Mouse (Mus musculus): ENCODE results near the gene Polr2h. TPM values are rescaled to one million over a fixed set of nuclear protein-coding genes. Genes with fewer than 3 reads are reported as not detected.

Gene Polr2h
- total and polyA plus RNA-seq, 3 experiments: 6.1 to 95.7 (median 17.5) TPM

GRCm38 (mm10) chr16:20732251-20732924 lies 14.9 kb downstream of the Polr2h start:
- no peak for DNase-seq (ENCODE audit: low spot score)
- no peak overlapping the region for H3K4me3 ChIP-seq (ENCODE audit: low read depth, low read length)
- H3K9me3 ChIP-seq (replicated peaks): no peaks in the 10 kb centered on the region
- no peaks in the 10 kb centered on the region for H3K36me3 ChIP-seq (replicated peaks)
- ATAC-seq (ENCODE audit: extremely low read depth, insufficient number of reproducible peaks, low FRiP score, poor library complexity, severe bottlenecking): no peak
- peaks cover 3% of the 10 kb centered on the region; the same call in 1 of the 2 replicates for H3K4me1 ChIP-seq (ENCODE audit: insufficient read depth, low read depth, low read length)
- TF ChIP-seq POLR2AphosphoS5 (IDR thresholded peaks at IDR 0.05; ENCODE audit: insufficient replicate concordance, low read depth, low read length) (no peak), GATA2 (IDR thresholded peaks at IDR 0.05; ENCODE audit: borderline replicate concordance, low read depth, low read length) (no peak), GATA1 (IDR thresholded peaks at IDR 0.05; ENCODE audit: borderline replicate concordance, low read length) (no peak), TAL1 (conservative IDR thresholded peaks at IDR 0.05; ENCODE audit: low read depth, low read length) (no peak)
- peaks cover 89% of the 10 kb centered on the region for H3K27me3 ChIP-seq (ENCODE audit: insufficient read depth, low read length)

- ATAC-seq (ENCODE audit: extremely low read depth, insufficient number of reproducible peaks, low FRiP score, poor library complexity, severe bottlenecking): no peak
- Histone ChIP-seq H3K9me3 (replicated peaks) (no peaks in the 10 kb centered on the region), H3K4me1 (ENCODE audit: insufficient read depth, low read depth, low read length) (peaks cover 3% of the 10 kb centered on the region; the same call in 1 of the 2 replicates), H3K36me3 (replicated peaks) (no peaks in the 10 kb centered on the region), H3K4me3 (ENCODE audit: low read depth, low read length) (no peak within 1 kb of the TSS), H3K27me3 (ENCODE audit: insufficient read depth, low read length) (peaks cover 90% of the 10 kb centered on the region)
- TF ChIP-seq POLR2AphosphoS5 (IDR thresholded peaks at IDR 0.05; ENCODE audit: insufficient replicate concordance, low read depth, low read length): no peak
- no peak for TF ChIP-seq TAL1 (conservative IDR thresholded peaks at IDR 0.05; ENCODE audit: low read depth, low read length)
- no peak for DNase-seq (ENCODE audit: low spot score)
These were observed 15.7 kb downstream of the Polr2h start, which contains the start of gene Chrd for GRCm38 (mm10) chr16:20732925-20733730. TSS of gene Chrd (plus strand) at chr16:20733127.

DNA sequence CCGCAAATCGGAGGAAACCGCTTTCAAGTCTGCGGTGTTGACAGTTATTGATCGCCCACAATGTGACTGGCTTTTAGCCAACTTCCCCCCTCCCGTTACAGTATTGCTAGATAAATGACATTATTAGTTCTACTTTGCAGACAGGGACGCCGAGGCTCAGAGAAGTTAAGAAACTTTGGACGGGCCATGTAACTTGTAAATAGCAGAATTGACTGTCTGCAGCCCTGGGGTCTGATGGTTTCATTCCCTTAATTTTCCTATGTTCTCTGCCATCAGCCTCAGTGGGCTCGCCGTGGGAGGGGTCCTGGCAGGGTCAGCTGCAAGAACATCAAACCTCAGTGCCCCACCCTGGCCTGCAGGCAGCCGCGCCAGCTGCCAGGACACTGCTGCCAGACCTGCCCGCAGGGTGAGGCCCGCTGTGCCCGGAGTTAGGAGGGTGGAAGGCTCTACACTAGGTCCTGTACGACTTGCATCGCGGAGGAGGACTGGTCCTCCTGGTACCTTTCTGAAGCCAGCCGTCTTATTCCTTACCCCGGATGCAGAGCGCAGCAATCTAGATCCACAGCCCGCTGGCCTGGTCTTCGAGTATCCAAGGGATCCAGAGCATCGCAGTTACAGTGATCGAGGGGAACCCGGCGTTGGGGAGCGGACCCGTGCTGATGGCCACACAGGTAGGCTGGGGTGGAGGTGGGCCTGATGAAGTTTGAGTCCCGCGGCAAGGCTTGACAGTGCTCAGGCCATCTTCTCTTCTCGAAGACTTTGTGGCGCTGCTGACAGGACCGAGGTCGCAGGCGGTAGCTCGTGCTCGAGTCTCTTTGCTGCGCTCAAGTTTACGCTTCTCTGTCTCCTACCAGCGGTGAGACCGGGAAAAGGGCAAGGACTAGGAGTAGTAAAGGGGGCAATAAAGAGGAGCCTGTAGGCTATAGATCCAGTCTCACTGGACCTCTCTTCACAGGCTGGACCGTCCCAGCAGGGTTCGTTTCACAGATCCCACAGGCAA lies 16.6 kb downstream of the Polr2h start, which contains the start of gene Thpo:
TSS of gene Thpo (minus strand) at position 781 of the 1,000 bp plus-strand sequence.
- Histone ChIP-seq H3K4me3 (ENCODE audit: low read depth, low read length) (no peak within 1 kb of the TSS), H3K9me3 (replicated peaks) (no peaks in the 10 kb centered on the region), H3K4me1 (ENCODE audit: insufficient read depth, low read depth, low read length) (peaks cover 3% of the 10 kb centered on the region; the same call in 1 of the 2 replicates), H3K36me3 (replicated peaks) (no peaks in the 10 kb centered on the region), H3K27me3 (ENCODE audit: insufficient read depth, low read length) (peaks cover 89% of the 10 kb centered on the region)
- TF ChIP-seq GATA1 (IDR thresholded peaks at IDR 0.05; ENCODE audit: borderline replicate concordance, low read length): no peak
- no peak for ATAC-seq (ENCODE audit: extremely low read depth, insufficient number of reproducible peaks, low FRiP score, poor library complexity, severe bottlenecking)
- no peak for DNase-seq (ENCODE audit: low spot score)

DNA sequence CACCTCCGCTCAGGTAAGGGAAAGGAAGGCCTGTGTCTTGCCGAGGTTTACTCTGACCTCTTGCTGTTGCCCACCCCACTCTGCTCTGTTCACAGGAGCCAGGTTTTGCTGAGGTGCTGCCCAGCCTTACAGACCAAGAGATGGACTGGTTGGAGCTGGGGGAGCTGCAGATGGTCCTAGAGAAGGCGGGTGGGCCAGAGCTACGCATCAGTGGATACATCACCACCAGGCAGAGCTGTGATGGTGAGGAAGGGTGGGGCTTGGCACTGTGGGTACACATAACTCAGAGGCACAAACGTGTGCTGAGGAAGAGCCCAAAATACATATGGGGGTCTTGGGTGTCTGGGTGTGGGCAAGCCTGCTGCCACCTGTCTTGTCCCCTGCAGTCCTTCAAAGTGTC lies 18.2 kb downstream of the Polr2h start:
- no peak for ATAC-seq (ENCODE audit: extremely low read depth, insufficient number of reproducible peaks, low FRiP score, poor library complexity, severe bottlenecking)
- no peaks in the 10 kb centered on the region for H3K9me3 ChIP-seq (replicated peaks)
- no peaks in the 10 kb centered on the region for H3K36me3 ChIP-seq (replicated peaks)
- H3K27me3 ChIP-seq (ENCODE audit: insufficient read depth, low read length): peaks cover 82% of the 10 kb centered on the region
- TF ChIP-seq CTCF (IDR thresholded peaks at IDR 0.05; ENCODE audit: low read depth, low read length): no peak
- TF ChIP-seq GATA1 (IDR thresholded peaks at IDR 0.05; ENCODE audit: borderline replicate concordance, low read length): no peak
- TF ChIP-seq GATA2 (IDR thresholded peaks at IDR 0.05; ENCODE audit: borderline replicate concordance, low read depth, low read length): no peak
- no peak for TF ChIP-seq POLR2AphosphoS5 (IDR thresholded peaks at IDR 0.05; ENCODE audit: insufficient replicate concordance, low read depth, low read length)
- no peak for TF ChIP-seq TAL1 (conservative IDR thresholded peaks at IDR 0.05; ENCODE audit: low read depth, low read length)
- no peak overlapping the region for H3K4me3 ChIP-seq (ENCODE audit: low read depth, low read length)
- peaks cover 3% of the 10 kb centered on the region; the same call in 1 of the 2 replicates for H3K4me1 ChIP-seq (ENCODE audit: insufficient read depth, low read depth, low read length)
- no peak for DNase-seq (ENCODE audit: low spot score)

- TF ChIP-seq GATA1 (IDR thresholded peaks at IDR 0.05; ENCODE audit: borderline replicate concordance, low read length) (no peak), GATA2 (IDR thresholded peaks at IDR 0.05; ENCODE audit: borderline replicate concordance, low read depth, low read length) (no peak), POLR2AphosphoS5 (IDR thresholded peaks at IDR 0.05; ENCODE audit: insufficient replicate concordance, low read depth, low read length) (no peak), TAL1 (conservative IDR thresholded peaks at IDR 0.05; ENCODE audit: low read depth, low read length) (no peak), CTCF (IDR thresholded peaks at IDR 0.05; ENCODE audit: low read depth, low read length) (no peak)
- ATAC-seq (ENCODE audit: extremely low read depth, insufficient number of reproducible peaks, low FRiP score, poor library complexity, severe bottlenecking): no peak
- Histone ChIP-seq H3K27me3 (ENCODE audit: insufficient read depth, low read length) (peaks cover 80% of the 10 kb centered on the region), H3K4me3 (ENCODE audit: low read depth, low read length) (no peak overlapping the region), H3K4me1 (ENCODE audit: insufficient read depth, low read depth, low read length) (peaks cover 3% of the 10 kb centered on the region; the same call in 1 of the 2 replicates), H3K9me3 (replicated peaks) (no peaks in the 10 kb centered on the region), H3K36me3 (replicated peaks) (no peaks in the 10 kb centered on the region)
- no peak for DNase-seq (ENCODE audit: low spot score)
These were observed 18.7 kb downstream of the Polr2h start for GRCm38 (mm10) chr16:20736168-20736567.

- Histone ChIP-seq H3K36me3 (replicated peaks) (no peaks in the 10 kb centered on the region), H3K27me3 (ENCODE audit: insufficient read depth, low read length) (peaks cover 79% of the 10 kb centered on the region), H3K9me3 (replicated peaks) (no peaks in the 10 kb centered on the region), H3K4me1 (ENCODE audit: insufficient read depth, low read depth, low read length) (peaks cover 3% of the 10 kb centered on the region; the same call in 1 of the 2 replicates), H3K4me3 (ENCODE audit: low read depth, low read length) (no peak overlapping the region)
- ATAC-seq (ENCODE audit: extremely low read depth, insufficient number of reproducible peaks, low FRiP score, poor library complexity, severe bottlenecking) (no peak), DNase-seq (ENCODE audit: low spot score) (no peak)
- TF ChIP-seq POLR2AphosphoS5 (IDR thresholded peaks at IDR 0.05; ENCODE audit: insufficient replicate concordance, low read depth, low read length) (no peak), GATA2 (IDR thresholded peaks at IDR 0.05; ENCODE audit: borderline replicate concordance, low read depth, low read length) (no peak), CTCF (IDR thresholded peaks at IDR 0.05; ENCODE audit: low read depth, low read length) (no peak), GATA1 (IDR thresholded peaks at IDR 0.05; ENCODE audit: borderline replicate concordance, low read length) (no peak), TAL1 (conservative IDR thresholded peaks at IDR 0.05; ENCODE audit: low read depth, low read length) (no peak)
These were observed 19.4 kb downstream of the Polr2h start for GRCm38 (mm10) chr16:20736823-20737222.

Measured in G1E (cell line).